Mouse (Mus musculus): ENCODE data around the gene Agrn.

Gene Agrn

GRCm38 (mm10) chr4:156197131-156197828 is at the start of gene Agrn:
Gene Agrn, minus strand, starts transcription at chr4:156197488.
- peak; percentile 74 for DNase-seq

GRCm38 (mm10) chr4:156236651-156237447 is 39.6 kb upstream of the Agrn start:
- peak; percentile 59 for DNase-seq

GRCm38 (mm10) chr4:156235808-156236533 is 38.7 kb upstream of the Agrn start, which contains the start of gene Noc2l:
Gene Noc2l, plus strand, starts transcription at chr4:156236010.
- peak; percentile 89 for DNase-seq

GRCm38 (mm10) chr4:156235360-156235770 is 38.1 kb upstream of the Agrn start:
- DNase-seq = no peak

GRCm38 (mm10) chr4:156234701-156235213 is 37.5 kb upstream of the Agrn start, which contains the start of gene Plekhn1:
Gene Plekhn1, minus strand, starts transcription at chr4:156234857.
- peak; percentile 82 for DNase-seq

GRCm38 (mm10) chr4:156234021-156234501 is 36.8 kb upstream of the Agrn start:
- no peak for DNase-seq

GRCm38 (mm10) chr4:156228393-156229024 is 31.2 kb upstream of the Agrn start:
- DNase-seq = no peak

- DNase-seq = no peak
Measured at GRCm38 (mm10) chr4:156227752-156228392, 30.6 kb upstream of the Agrn start.

GRCm38 (mm10) chr4:156224276-156224675 is 27.0 kb upstream of the Agrn start:
- DNase-seq = no peak

GRCm38 (mm10) chr4:156219936-156220335 is 22.6 kb upstream of the Agrn start:
- DNase-seq = no peak

GRCm38 (mm10) chr4:156217838-156218237 is 20.6 kb upstream of the Agrn start:
- DNase-seq = no peak

GRCm38 (mm10) chr4:156217022-156217669 is 19.9 kb upstream of the Agrn start:
- no peak for DNase-seq

GRCm38 (mm10) chr4:156216196-156216595 is 18.9 kb upstream of the Agrn start:
- DNase-seq = no peak

- DNase-seq = no peak
Measured at GRCm38 (mm10) chr4:156215649-156216048, 18.4 kb upstream of the Agrn start, which contains the start of gene Perm1. Gene Perm1, plus strand, starts transcription at chr4:156215868.

GRCm38 (mm10) chr4:156213134-156213533 is 15.8 kb upstream of the Agrn start:
- DNase-seq = no peak

- no peak for DNase-seq
Measured at GRCm38 (mm10) chr4:156209963-156210635, 12.8 kb upstream of the Agrn start.

- no peak for DNase-seq
Measured at GRCm38 (mm10) chr4:156208872-156209271, 11.6 kb upstream of the Agrn start.

- no peak for DNase-seq
Measured at GRCm38 (mm10) chr4:156203413-156204131, 6.3 kb upstream of the Agrn start.

- DNase-seq = peak; percentile 81
Measured at GRCm38 (mm10) chr4:156203001-156203412, 5.7 kb upstream of the Agrn start, which contains the start of gene AW011738. Gene AW011738, plus strand, starts transcription at chr4:156203304.

GRCm38 (mm10) chr4:156202462-156202893 is 5.2 kb upstream of the Agrn start:
- no peak for DNase-seq

Measured in cerebellum, adult 11-12 months (tissue).